Mouse (Mus musculus): ENCODE results near the gene Rap1gap.

Gene Rap1gap

GRCm38 (mm10) chr4:137664433-137664979 is at the start of gene Rap1gap:
Rap1gap (plus strand) TSS chr4:137664726.
- DNase-seq (ENCODE audit: low spot score in 2 of 2) = peak; percentile 87 to 88

DNA sequence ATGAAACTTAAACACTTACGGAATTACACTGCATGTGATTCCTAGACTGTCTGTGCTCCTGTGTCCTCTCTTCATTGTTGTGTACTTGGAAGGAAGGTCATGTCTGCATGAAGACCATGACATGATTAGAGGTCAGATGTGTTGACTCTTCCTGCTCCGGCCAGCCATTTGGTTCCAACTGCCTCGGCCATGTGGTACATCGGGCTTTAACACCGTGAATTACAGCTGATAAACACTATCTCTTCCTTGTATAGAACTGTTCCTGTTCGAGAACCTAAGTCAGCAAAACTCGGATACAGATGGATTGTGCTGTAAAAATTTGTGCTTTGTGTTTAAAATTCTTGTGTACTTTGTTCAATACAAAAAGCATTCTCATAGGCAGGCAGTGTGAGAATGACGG is 41.7 kb upstream of the Rap1gap start:
- DNase-seq (ENCODE audit: low spot score in 2 of 2) = no peak

- no peak for DNase-seq (ENCODE audit: low spot score in 2 of 2)
These were observed 36.9 kb upstream of the Rap1gap start for GRCm38 (mm10) chr4:137627476-137628235.

GRCm38 (mm10) chr4:137628400-137628799 is 36.1 kb upstream of the Rap1gap start:
- no peak for DNase-seq (ENCODE audit: low spot score in 2 of 2)

DNA sequence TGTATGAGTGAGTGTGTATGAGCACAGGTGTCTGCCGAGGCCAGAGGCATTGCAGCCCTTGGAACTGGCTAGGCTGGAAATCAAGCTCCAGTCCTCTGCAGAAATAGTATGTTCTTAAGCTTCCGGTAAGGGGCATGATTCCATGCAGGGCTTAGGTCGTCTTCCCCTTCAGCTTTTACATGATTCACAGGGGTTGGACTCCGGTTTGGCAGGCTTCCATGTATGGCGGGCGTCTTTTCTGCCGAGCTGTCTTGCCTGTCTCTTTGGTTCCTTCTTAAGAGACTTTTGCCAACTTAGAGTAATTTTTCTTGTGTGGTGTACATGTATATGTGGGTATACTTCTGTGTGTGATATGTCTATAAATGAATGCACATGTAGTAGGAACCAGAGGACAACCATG is 35.2 kb upstream of the Rap1gap start:
- DNase-seq (ENCODE audit: low spot score in 2 of 2) = peak in 1 of 2 experiments; percentile 43

DNA sequence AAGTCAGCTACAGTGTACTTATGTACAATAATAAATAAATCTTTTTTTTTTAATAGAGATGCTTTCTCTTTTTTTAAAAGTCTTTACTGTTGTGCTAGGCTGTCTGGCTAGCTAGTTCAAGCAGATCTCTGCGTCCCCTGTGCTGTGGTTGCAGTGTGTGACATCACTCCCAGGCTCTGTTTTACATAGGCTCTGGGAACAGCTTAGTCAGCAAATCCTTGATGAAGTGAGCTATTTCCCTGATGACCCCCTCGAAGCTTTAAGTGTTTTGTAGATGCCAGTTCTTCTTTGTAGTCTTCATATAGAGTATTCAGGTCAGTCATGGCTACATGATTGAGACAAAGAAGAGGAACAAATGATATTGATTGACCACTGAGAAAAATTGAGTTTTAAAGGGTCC is 34.4 kb upstream of the Rap1gap start:
- no peak for DNase-seq (ENCODE audit: low spot score in 2 of 2)

DNA sequence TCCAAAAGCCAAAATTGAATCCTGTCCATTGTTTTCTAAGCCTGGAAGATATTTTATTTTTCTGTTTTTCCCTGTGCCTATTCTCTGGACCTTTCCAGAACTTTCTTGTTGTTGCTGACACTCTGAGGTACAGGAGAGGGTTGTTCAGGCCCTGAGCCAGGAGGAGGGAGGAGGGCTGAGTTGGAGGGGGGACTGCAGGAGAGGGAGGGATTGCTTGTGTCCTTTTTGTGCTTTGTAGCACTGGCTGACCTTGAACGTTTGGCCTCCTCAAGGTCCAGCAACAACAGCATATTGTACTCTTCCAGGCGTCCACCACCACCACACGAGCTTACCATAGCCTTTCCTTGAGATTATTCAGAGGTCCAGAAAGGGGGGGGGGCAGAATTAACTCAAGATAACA is 32.9 kb upstream of the Rap1gap start:
- no peak for DNase-seq (ENCODE audit: low spot score in 2 of 2)

DNA sequence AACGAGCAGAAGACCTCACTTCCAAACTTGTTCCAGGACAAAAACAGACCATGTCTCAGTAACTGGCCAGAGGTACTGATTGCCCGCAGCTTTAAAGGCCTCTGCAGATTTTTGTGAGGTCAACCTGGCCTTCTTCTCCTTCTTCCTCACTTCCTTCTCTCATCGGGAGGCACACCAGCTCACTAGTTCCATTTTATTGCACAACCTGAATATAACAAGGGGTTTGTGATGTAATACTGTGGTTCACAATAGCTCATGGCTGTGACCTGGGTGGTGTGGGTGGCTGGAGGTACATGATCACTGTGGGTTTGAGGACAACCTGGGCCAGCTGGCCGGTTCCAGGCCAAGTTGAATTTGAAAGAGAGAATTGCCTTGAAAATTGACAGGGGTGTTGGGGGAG is 31.1 kb upstream of the Rap1gap start:
- no peak for DNase-seq (ENCODE audit: low spot score in 2 of 2)

- DNase-seq (ENCODE audit: low spot score in 2 of 2) = no peak
These were observed 27.9 kb upstream of the Rap1gap start for GRCm38 (mm10) chr4:137636597-137636996.

- DNase-seq (ENCODE audit: low spot score in 2 of 2) = no peak
These were observed 23.0 kb upstream of the Rap1gap start for GRCm38 (mm10) chr4:137641556-137641955.

DNA sequence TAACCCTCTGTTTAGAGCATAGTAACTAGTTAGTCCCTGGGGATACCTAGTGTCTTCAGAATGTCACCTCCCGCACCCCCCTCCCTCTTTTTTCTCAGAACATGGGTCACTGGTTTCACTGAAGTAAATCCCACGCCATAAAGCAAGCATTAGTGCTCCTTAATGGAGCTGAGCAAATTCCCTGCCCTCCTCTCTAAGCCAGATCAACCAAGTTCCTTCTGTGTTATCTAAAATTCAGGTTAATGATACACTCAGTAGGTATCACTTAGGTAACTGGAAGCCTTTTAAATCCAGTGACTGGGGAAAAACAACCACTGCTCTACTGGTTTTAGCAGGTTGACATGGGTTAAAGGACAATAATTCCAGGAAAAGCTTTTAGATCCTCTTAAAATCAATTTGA is 22.4 kb upstream of the Rap1gap start:
- no peak for DNase-seq (ENCODE audit: low spot score in 2 of 2)

GRCm38 (mm10) chr4:137643459-137643858 is 21.1 kb upstream of the Rap1gap start:
- DNase-seq (ENCODE audit: low spot score in 2 of 2) = no peak

GRCm38 (mm10) chr4:137646262-137646661 is 18.3 kb upstream of the Rap1gap start:
- DNase-seq (ENCODE audit: low spot score in 2 of 2) = no peak

GRCm38 (mm10) chr4:137647648-137648047 is 16.9 kb upstream of the Rap1gap start:
- DNase-seq (ENCODE audit: low spot score in 2 of 2) = no peak

DNA sequence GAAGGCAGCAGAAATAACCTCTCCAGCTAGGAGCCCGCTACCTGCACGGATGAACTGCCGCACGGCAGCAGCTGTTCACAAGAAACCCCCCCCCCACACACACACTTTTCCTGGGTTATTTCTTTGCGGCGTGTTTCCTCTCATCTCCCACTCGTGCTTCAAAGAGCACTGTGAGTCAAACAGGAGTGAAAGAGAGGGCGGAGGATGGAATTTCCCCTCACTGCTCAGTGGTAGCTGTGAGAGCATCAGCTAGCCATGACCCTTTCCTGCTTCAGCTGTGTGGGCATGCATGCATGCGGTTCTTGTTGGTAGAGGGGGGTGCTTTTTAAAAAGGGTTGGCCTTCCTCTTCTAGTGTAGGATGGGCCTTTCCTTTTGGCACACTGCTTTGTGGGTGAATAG is 16.3 kb upstream of the Rap1gap start:
- no peak for DNase-seq (ENCODE audit: low spot score in 2 of 2)

DNA sequence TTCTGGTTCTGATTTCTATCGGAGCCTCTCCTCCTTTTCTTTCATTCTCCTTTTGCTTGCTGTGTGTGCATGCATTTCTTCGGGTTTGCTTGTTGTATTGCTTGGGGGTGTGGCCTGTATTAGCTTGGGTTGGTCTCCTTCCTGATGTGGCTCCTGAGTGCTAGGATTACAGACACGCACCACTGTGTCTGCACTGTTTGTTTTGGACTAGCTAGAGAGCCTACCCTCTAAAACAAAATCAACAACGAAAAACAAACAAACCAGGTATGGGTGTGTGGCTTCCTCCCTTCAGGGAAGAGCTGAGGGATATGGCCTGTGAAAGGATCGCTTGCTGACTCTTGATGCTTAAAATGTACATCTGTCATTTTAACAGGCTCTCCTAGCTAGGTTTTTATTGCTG is 13.6 kb upstream of the Rap1gap start:
- DNase-seq (ENCODE audit: low spot score in 2 of 2) = no peak

DNA sequence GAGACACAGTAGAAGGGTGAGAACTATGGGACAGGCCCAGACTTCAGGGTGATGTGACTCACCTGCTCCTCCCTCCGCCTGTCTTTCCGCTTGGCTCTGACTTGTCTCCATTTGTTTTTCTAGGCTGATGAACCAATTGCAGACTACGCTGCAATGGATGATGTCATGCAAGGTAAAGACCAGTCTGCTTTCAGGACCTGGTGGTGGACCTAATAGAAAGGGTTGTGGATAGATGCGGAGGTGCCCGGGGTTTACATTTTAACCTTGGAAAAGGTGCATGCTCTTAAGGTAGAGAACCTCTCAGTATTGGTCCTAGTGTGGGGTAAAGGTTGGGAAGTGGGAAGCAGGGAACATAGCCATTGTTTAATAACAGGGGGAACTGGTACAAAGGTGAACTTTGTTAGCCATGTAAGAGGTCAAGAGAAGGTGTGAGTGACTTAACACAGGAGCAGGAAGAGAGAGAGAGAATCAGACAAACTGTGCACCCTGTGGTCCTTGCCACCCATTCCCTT is 11.6 kb upstream of the Rap1gap start:
- DNase-seq (ENCODE audit: low spot score in 2 of 2) = no peak

GRCm38 (mm10) chr4:137655241-137656031 is 9.1 kb upstream of the Rap1gap start:
- DNase-seq (ENCODE audit: low spot score in 2 of 2) = no peak

DNA sequence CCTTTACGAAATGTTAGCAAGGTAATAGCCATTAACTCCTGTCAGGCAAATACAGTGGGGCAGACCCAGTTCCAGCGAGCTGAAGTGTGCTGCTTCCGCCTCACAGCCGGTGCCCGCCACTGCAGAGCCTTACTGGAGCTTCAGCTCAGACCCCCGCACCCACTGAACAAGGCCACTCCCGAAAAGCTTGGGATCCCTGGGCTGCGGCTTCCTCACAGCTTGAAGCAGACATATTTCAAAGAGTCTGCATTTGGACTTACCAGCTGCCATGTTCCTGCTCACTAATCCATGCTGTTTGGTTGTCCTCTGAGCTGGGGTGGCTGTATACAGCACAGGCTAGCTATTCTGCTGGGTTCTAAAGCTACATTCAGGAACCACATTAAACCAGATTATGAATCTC is 6.9 kb upstream of the Rap1gap start:
- DNase-seq (ENCODE audit: low spot score in 2 of 2) = peak in 1 of 2 experiments; percentile 44

- DNase-seq (ENCODE audit: low spot score in 2 of 2) = no peak
These were observed 5.0 kb upstream of the Rap1gap start for GRCm38 (mm10) chr4:137659541-137659940.

DNA sequence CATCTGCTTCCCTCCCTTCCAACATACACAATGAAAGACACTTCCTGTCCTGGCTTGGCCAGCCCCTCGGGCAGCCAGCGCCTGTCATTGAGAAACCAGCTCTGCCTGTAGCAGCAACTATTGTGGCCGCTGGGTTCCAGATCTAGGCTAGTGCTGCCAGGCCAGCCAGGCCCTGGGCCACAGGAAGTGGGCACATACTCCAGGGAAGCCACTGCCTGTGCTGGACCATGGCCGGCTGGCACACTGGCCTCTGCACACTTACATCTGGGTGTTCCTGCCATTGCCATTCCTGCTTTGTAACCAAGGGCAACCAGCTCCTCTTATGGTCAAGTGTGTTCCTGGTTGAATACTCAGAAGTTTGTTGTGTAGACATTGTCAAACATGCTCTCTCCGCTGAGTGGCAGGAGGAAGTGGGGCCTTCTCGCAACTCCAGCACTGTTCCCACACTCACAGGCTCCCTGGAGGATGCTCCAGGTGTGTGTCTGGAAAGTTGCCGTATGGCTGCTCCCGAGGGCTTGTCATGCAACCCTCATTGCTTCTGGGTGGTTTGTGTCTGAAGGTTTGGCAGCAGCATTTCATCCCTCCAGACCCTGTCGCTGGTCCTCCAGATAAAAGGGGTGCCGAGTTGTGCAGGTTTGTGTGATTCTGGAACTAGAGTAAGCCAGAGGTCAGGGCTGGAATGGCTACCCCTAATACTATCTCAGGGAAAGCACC is 4.0 kb upstream of the Rap1gap start:
- DNase-seq (ENCODE audit: low spot score in 2 of 2) = peak in 1 of 2 experiments; percentile 65

DNA sequence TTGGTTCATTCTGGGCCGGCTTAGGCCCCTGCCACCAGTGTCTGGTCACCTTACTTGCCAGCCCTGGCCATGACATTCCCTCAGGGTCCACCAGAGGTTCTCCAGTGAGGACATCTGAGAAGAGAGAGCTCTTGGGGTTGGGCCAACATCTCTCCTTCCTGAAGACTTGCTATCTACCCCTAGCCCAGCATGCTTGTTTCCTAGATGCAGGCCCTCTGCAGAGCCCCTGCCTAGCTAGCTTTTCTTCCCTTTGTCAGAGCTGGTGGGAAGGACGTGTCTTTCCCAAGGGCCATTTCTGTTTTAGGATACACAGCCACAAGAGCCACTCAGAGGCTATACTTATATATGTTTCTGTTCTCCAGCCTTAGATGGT is 3.5 kb upstream of the Rap1gap start:
- DNase-seq (ENCODE audit: low spot score in 2 of 2) = peak in 1 of 2 experiments; percentile 28
